Mouse (Mus musculus): ENCODE data around the gene Col11a2. TPM values are rescaled to one million over a fixed set of nuclear protein-coding genes. Genes with fewer than 3 reads are reported as not detected.

Gene Col11a2
- polyA plus RNA-seq, 1 experiment from 2014 or later: 0.67 TPM

DNA sequence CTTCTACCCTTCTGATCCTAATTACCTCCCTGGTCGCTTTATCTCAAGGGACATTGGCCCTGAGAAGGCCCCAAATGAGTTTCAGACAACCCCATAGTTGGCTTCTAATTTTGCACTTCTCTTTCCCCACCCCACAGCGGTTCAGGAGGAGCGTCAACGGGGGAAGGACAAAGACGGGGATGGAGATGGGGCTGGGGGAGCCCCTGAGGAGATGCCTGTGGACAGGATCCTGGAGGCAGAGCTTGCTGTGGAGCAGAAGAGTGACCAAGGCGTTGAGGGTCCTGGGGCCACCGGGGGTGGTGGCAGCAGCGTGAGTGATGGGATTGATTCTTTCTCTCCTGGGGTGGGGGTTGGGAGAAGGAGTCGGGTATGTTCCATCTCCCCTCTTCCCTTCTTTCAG lies 3.7 kb upstream of the Col11a2 start:
- ATAC-seq (replicated peaks; ENCODE audit: low FRiP score) (no peak), DNase-seq (ENCODE audit: low spot score) (no peak)
- Histone ChIP-seq H3K9ac (ENCODE audit: low read depth, low read length) (no peak overlapping the region), H3K4me1 (replicated peaks; ENCODE audit: control insufficient read depth, insufficient read depth, low read length) (peaks cover 30% of the 10 kb centered on the region), H3K9me3 (ENCODE audit: control insufficient read depth, low read length) (no peaks in the 10 kb centered on the region), H3K27me3 (replicated peaks; ENCODE audit: control insufficient read depth, insufficient read depth, low read length) (peaks cover 11% of the 10 kb centered on the region), H3K4me2 (no peak overlapping the region), H3K27ac (ENCODE audit: low read depth, low read length) (no peak overlapping the region), H3K36me3 (ENCODE audit: control insufficient read depth, insufficient read depth, low read length) (peaks cover 18% of the 10 kb centered on the region), H3K4me3 (ENCODE audit: low read depth, low read length) (no peak overlapping the region)
- 87% methylated on average over 9 of the region's 9 CpGs for WGBS

DNA sequence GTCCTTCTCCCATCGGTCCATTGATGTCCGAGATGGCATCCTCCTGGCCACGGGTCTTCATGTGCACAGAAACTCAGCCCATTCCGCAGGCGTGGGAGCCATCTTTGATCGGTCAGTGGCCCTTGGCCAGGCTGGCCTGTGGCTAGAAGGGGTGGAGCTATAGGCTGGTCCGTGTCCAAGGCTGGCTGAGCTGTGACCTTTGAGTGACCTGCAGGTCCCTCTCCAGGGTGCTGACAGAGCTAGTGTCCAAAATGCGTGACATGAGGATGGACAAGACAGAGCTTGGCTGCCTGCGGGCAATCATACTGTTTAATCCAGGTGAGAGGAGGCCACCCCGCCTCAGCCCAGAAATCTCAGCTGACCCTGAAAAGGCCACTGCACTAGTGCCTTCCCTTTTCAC lies 2.6 kb upstream of the Col11a2 start:
- no peak overlapping the region for H3K4me2 ChIP-seq
- H3K27me3 ChIP-seq (replicated peaks; ENCODE audit: control insufficient read depth, insufficient read depth, low read length): peaks cover 11% of the 10 kb centered on the region
- H3K9me3 ChIP-seq (ENCODE audit: control insufficient read depth, low read length): no peaks in the 10 kb centered on the region
- DNase-seq (ENCODE audit: low spot score) (no peak), ATAC-seq (replicated peaks; ENCODE audit: low FRiP score) (no peak)
- H3K9ac ChIP-seq (ENCODE audit: low read depth, low read length): no peak overlapping the region
- WGBS: 77% methylated on average over 10 of the region's 10 CpGs
- H3K27ac ChIP-seq (ENCODE audit: low read depth, low read length): no peak overlapping the region
- H3K4me3 ChIP-seq (ENCODE audit: low read depth, low read length): no peak overlapping the region
- peaks cover 26% of the 10 kb centered on the region for H3K4me1 ChIP-seq (replicated peaks; ENCODE audit: control insufficient read depth, insufficient read depth, low read length)
- peaks cover 18% of the 10 kb centered on the region for H3K36me3 ChIP-seq (ENCODE audit: control insufficient read depth, insufficient read depth, low read length)

GRCm38 (mm10) chr17:34037241-34037640 lies 2.0 kb upstream of the Col11a2 start:
- Histone ChIP-seq H3K4me3 (ENCODE audit: low read depth, low read length) (no peak overlapping the region), H3K9me3 (ENCODE audit: control insufficient read depth, low read length) (no peaks in the 10 kb centered on the region), H3K9ac (ENCODE audit: low read depth, low read length) (no peak overlapping the region), H3K27ac (ENCODE audit: low read depth, low read length) (no peak overlapping the region), H3K36me3 (ENCODE audit: control insufficient read depth, insufficient read depth, low read length) (peaks cover 18% of the 10 kb centered on the region), H3K4me1 (replicated peaks; ENCODE audit: control insufficient read depth, insufficient read depth, low read length) (peaks cover 26% of the 10 kb centered on the region), H3K27me3 (replicated peaks; ENCODE audit: control insufficient read depth, insufficient read depth, low read length) (peaks cover 16% of the 10 kb centered on the region), H3K4me2 (no peak overlapping the region)
- 93% methylated on average over 7 of the region's 7 CpGs for WGBS
- DNase-seq (ENCODE audit: low spot score) (no peak), ATAC-seq (replicated peaks; ENCODE audit: low FRiP score) (no peak)

DNA sequence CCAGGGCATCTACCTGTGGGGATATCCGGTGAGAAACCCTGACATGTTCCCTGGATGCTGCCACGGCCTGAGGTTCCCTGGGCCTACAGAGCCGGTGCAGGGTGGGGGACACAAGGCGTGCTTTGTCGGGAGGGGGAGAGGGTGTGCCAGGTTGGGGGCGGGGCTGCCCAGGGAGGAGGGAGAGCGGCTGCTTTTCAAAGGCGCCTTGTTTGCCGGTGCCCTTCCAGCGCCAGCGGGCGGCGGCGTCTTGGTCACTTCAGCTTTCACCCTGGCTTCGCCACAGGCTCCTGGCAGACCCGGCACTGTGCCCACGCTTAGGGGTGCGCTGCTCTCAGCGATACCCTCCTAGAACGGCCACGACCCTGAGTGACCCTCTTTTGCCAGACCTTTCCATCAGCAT lies 797 bp upstream of the Col11a2 start:
- no peak overlapping the region for H3K27ac ChIP-seq (ENCODE audit: low read depth, low read length)
- no peak overlapping the region for H3K9ac ChIP-seq (ENCODE audit: low read depth, low read length)
- 24% methylated on average over 18 of the region's 21 CpGs for WGBS
- H3K27me3 ChIP-seq (replicated peaks; ENCODE audit: control insufficient read depth, insufficient read depth, low read length): peaks cover 18% of the 10 kb centered on the region
- no peaks in the 10 kb centered on the region for H3K9me3 ChIP-seq (ENCODE audit: control insufficient read depth, low read length)
- peak overlapping the region; percentile 41 for H3K4me2 ChIP-seq
- H3K4me3 ChIP-seq (ENCODE audit: low read depth, low read length): no peak overlapping the region; the same call in 1 of the 2 replicates
- H3K36me3 ChIP-seq (ENCODE audit: control insufficient read depth, insufficient read depth, low read length): peaks cover 18% of the 10 kb centered on the region
- DNase-seq (ENCODE audit: low spot score): no peak
- ATAC-seq (replicated peaks; ENCODE audit: low FRiP score): no peak
- H3K4me1 ChIP-seq (replicated peaks; ENCODE audit: control insufficient read depth, insufficient read depth, low read length): peaks cover 17% of the 10 kb centered on the region

- Histone ChIP-seq H3K9me3 (ENCODE audit: control insufficient read depth, low read length) (no peaks in the 10 kb centered on the region), H3K4me2 (no peak overlapping the region), H3K27ac (ENCODE audit: low read depth, low read length) (no peak overlapping the region), H3K27me3 (replicated peaks; ENCODE audit: control insufficient read depth, insufficient read depth, low read length) (peaks cover 18% of the 10 kb centered on the region), H3K4me1 (replicated peaks; ENCODE audit: control insufficient read depth, insufficient read depth, low read length) (peaks cover 16% of the 10 kb centered on the region), H3K9ac (ENCODE audit: low read depth, low read length) (no peak overlapping the region), H3K36me3 (ENCODE audit: control insufficient read depth, insufficient read depth, low read length) (peaks cover 15% of the 10 kb centered on the region), H3K4me3 (ENCODE audit: low read depth, low read length) (no peak overlapping the region)
- 33% methylated on average over 17 of the region's 17 CpGs for WGBS
- ATAC-seq (replicated peaks; ENCODE audit: low FRiP score) (no peak), DNase-seq (ENCODE audit: low spot score) (no peak)
These were observed 569 bp downstream of the Col11a2 start for GRCm38 (mm10) chr17:34039562-34040450.

- DNase-seq (ENCODE audit: low spot score) (no peak), ATAC-seq (replicated peaks; ENCODE audit: low FRiP score) (no peak)
- Histone ChIP-seq H3K4me2 (no peak overlapping the region), H3K36me3 (ENCODE audit: control insufficient read depth, insufficient read depth, low read length) (no peaks in the 10 kb centered on the region), H3K9ac (ENCODE audit: low read depth, low read length) (no peak overlapping the region), H3K9me3 (ENCODE audit: control insufficient read depth, low read length) (peaks cover 8% of the 10 kb centered on the region; the same call in 1 of the 2 replicates), H3K27me3 (replicated peaks; ENCODE audit: control insufficient read depth, insufficient read depth, low read length) (peaks cover 7% of the 10 kb centered on the region), H3K4me3 (ENCODE audit: low read depth, low read length) (no peak overlapping the region), H3K4me1 (replicated peaks; ENCODE audit: control insufficient read depth, insufficient read depth, low read length) (no peaks in the 10 kb centered on the region; the same call in 1 of the 2 replicates), H3K27ac (ENCODE audit: low read depth, low read length) (no peak overlapping the region)
- 73% methylated on average over 14 of the region's 14 CpGs for WGBS
These were observed 6.7 kb downstream of the Col11a2 start for GRCm38 (mm10) chr17:34045941-34046340.

DNA sequence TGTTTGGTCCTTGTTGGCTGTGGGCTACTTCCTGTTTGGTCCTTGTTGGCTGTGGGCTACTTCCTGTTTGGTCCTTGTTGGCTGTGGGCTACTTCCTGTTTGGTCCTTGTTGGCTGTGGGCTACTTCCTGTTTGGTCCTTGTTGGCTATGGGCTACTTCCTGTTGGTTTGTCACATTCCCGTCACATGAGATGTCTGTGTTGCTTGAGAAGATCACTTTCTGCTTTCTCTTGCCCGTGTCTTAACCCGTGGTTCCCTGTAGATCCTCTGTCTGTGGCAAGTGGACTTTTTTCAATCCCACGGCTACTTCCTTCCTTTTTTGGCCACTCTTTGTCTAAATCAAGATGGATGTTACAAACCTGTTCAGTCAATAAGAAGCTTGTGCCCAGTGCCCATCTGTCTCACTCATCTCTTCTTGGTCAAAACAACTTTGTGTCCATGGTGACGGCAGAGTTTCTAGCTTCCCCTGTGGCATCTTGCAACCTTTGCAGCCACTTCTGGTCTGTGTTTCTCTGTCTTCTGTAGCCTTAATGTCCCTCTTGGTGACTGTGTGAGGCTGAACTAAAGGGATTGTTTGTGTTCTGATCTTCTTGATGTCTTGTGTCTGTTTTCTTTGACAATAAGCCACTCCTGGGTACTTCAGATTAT lies 8.3 kb downstream of the Col11a2 start:
- Histone ChIP-seq H3K4me1 (replicated peaks; ENCODE audit: control insufficient read depth, insufficient read depth, low read length) (no peaks in the 10 kb centered on the region), H3K4me3 (ENCODE audit: low read depth, low read length) (no peak overlapping the region), H3K9me3 (ENCODE audit: control insufficient read depth, low read length) (peaks cover 8% of the 10 kb centered on the region; the same call in 1 of the 2 replicates), H3K9ac (ENCODE audit: low read depth, low read length) (no peak overlapping the region), H3K36me3 (ENCODE audit: control insufficient read depth, insufficient read depth, low read length) (no peaks in the 10 kb centered on the region), H3K27ac (ENCODE audit: low read depth, low read length) (no peak overlapping the region), H3K27me3 (replicated peaks; ENCODE audit: control insufficient read depth, insufficient read depth, low read length) (no peaks in the 10 kb centered on the region; the same call in 1 of the 2 replicates), H3K4me2 (no peak overlapping the region)
- ATAC-seq (replicated peaks; ENCODE audit: low FRiP score): no peak
- DNase-seq (ENCODE audit: low spot score): no peak
- 64% methylated on average over 5 of the region's 5 CpGs for WGBS

DNA sequence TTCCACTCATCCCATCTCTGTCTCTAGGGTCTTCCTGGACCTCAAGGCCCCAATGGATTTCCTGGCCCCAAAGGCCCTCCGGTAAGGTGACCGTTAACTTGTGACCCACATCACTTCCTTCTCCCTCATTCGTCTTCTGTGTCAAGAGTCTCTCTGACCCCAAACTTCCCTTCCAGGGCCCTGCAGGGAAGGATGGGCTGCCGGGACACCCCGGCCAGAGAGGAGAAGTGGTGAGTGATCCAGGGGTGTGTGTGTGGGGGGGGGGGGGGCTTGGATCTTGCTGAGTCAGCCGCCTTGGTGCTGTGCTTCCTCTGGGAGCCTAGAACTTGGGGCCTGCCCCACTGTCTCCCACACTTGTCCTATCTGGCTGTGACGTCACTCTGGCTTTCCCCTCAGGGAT lies 18.0 kb downstream of the Col11a2 start:
- Histone ChIP-seq H3K9me3 (ENCODE audit: control insufficient read depth, low read length) (no peaks in the 10 kb centered on the region), H3K9ac (ENCODE audit: low read depth, low read length) (no peak overlapping the region), H3K27me3 (replicated peaks; ENCODE audit: control insufficient read depth, insufficient read depth, low read length) (no peaks in the 10 kb centered on the region), H3K27ac (ENCODE audit: low read depth, low read length) (no peak overlapping the region), H3K4me1 (replicated peaks; ENCODE audit: control insufficient read depth, insufficient read depth, low read length) (no peaks in the 10 kb centered on the region; the same call in 1 of the 2 replicates), H3K4me3 (ENCODE audit: low read depth, low read length) (no peak overlapping the region), H3K4me2 (no peak overlapping the region), H3K36me3 (ENCODE audit: control insufficient read depth, insufficient read depth, low read length) (no peaks in the 10 kb centered on the region)
- ATAC-seq (replicated peaks; ENCODE audit: low FRiP score) (no peak), DNase-seq (ENCODE audit: low spot score) (no peak)
- WGBS: 36% methylated on average over 7 of the region's 7 CpGs

All from liver, embryonic 11.5 days (tissue).